Mouse (Mus musculus) hindbrain, embryonic 14.5 days (tissue): ENCODE data around the gene Nova2. TPM values are rescaled to one million over a fixed set of nuclear protein-coding genes. Genes with fewer than 3 reads are reported as not detected.

Source experiments
- ATAC-seq: fragments of 200-750 bp; cut with Nextera tagmentation; 2 replicates; pipeline ENCODE4 v1.8.0; 2017; ENCODE audit warnings: moderate number of reproducible peaks, mild to moderate bottlenecking, moderate TSS enrichment, moderate library complexity; ENCODE audit not compliant: low FRiP score
- DNase-seq: peaks from one replicate; pipeline ENCODE4 v3.0.0-alpha.2; 2015; ENCODE audit warnings: low spot score
- H3K27ac ChIP-seq: fragments of 300-500 bp; sonication (generic); 2 replicates; pipeline ENCODE4 v1.5.1; 2014; ENCODE audit warnings: mild to moderate bottlenecking, moderate library complexity
- H3K27me3 ChIP-seq: fragments of 300-500 bp; sonication (generic); 2 replicates; pipeline ENCODE4 v1.6.1; 2014; ENCODE audit warnings: mild to moderate bottlenecking, low read length, mixed read lengths; ENCODE audit not compliant: control insufficient read depth, insufficient read depth
- H3K36me3 ChIP-seq: fragments of 300-500 bp; sonication (generic); replicated peaks from 2 replicates; pipeline ENCODE4 v1.6.1; 2014; ENCODE audit not compliant: control insufficient read depth, insufficient read depth
- H3K4me1 ChIP-seq: fragments of 300-500 bp; sonication (generic); replicated peaks from 2 replicates; pipeline ENCODE4 v1.6.1; 2014; ENCODE audit warnings: antibody characterized with exemption, low read length, mixed read lengths; ENCODE audit not compliant: control insufficient read depth, insufficient read depth
- H3K4me2 ChIP-seq: fragments of 300-500 bp; sonication (generic); replicated peaks from 2 replicates; pipeline ENCODE4 v1.6.1; 2014; ENCODE audit warnings: mild to moderate bottlenecking, moderate library complexity
- H3K4me3 ChIP-seq: fragments of 300-500 bp; sonication (generic); replicated peaks from 2 replicates; pipeline ENCODE4 v1.5.1; 2014; ENCODE audit warnings: mild to moderate bottlenecking, low read length
- H3K9ac ChIP-seq: fragments of 300-500 bp; sonication (generic); 2 replicates; pipeline ENCODE4 v1.6.1; 2014
- H3K9me3 ChIP-seq: fragments of 300-500 bp; sonication (generic); 2 replicates; pipeline ENCODE4 v1.6.1; 2016; ENCODE audit warnings: low read length; ENCODE audit not compliant: control insufficient read depth
- WGBS: fragments of 180-500 bp; shearing (Covaris S2); extraction: QIAGEN DNeasy Blood & Tissue Kit; methylation state at CpG from one replicate; pipeline ENCODE4 v1.1.7; 2014; 5-methylcytosine and 5-hydroxymethylcytosine counted together
- polyA plus RNA-seq: library from polyadenylated mRNA; unstranded; fragments of >200 nt; fragmentation: Nextera tagmentation; extraction: Ambion mirVana; gene quantifications from 2 replicates; pipeline ENCODE4 v1.2.1, GENCODE M21; 2014

The Nova2 gene
- polyA plus RNA-seq, 1 experiment from 2014 or later: 15.4 TPM

DNA sequence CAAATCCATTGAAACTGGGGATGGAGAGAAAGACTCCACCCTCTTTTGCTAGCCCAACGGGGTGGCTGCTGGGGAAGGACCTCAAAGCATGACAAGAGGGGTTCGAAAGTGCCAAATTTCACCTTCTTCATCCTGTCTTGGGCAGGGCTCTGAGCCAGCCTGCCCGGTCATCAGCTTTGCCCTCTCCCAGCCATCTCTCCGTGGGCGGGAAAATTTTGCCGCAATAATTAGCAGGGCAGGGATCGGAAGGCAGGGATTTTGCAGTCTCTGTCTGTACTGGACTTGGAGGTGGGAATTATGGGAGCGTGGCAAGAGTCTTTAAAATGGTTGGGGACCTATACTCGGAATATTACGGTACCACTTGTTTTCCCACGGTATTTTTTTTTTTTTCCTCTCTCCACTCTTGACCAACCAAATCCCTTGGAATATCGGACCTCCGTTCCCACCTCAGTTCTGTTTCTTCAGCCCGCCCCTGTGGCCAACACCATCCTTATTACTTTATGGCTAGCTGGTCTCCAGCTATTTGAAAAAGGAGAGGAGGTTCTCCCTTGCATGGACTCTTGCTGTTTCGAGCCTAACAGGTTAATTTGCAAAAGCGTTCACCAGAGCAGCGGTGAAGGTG, 36.6 kb downstream of the Nova2 start:
- H3K9ac ChIP-seq: peak overlapping the region; percentile 42
- peaks cover 23% of the 10 kb centered on the region; the same call in 1 of the 2 replicates for H3K36me3 ChIP-seq
- peak overlapping the region; percentile 46 for H3K4me2 ChIP-seq
- no peak for DNase-seq
- no peaks in the 10 kb centered on the region for H3K9me3 ChIP-seq
- H3K27ac ChIP-seq: no peak overlapping the region
- 3% methylated on average over 17 of the region's 17 CpGs for WGBS
- no peak overlapping the region; the same call in 1 of the 2 replicates for H3K4me3 ChIP-seq
- H3K27me3 ChIP-seq: no peaks in the 10 kb centered on the region
- peaks cover 35% of the 10 kb centered on the region for H3K4me1 ChIP-seq
- ATAC-seq: no peak

DNA sequence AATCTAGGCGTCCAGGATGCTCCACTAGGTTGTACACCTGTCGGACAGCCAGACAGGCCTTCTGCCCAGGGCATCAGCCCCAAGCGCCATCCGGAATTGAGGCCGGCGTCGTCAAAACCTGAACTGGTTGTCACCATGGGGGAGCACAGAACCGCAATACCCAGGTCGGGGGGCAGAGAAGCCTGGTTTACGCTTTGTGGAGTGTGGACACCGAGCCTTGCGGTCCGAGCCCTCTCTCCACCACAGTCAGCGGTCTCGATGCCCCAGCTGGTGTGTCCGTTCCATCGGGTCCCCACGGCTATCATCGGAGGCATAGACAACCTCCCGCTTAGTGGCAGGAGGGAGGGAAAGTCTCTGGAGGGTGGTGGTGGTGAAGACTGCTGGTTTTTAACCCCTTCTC, 37.1 kb downstream of the Nova2 start:
- 1% methylated on average over 20 of the region's 20 CpGs for WGBS
- H3K9ac ChIP-seq: peak overlapping the region; percentile 42
- H3K27ac ChIP-seq: no peak overlapping the region

DNA sequence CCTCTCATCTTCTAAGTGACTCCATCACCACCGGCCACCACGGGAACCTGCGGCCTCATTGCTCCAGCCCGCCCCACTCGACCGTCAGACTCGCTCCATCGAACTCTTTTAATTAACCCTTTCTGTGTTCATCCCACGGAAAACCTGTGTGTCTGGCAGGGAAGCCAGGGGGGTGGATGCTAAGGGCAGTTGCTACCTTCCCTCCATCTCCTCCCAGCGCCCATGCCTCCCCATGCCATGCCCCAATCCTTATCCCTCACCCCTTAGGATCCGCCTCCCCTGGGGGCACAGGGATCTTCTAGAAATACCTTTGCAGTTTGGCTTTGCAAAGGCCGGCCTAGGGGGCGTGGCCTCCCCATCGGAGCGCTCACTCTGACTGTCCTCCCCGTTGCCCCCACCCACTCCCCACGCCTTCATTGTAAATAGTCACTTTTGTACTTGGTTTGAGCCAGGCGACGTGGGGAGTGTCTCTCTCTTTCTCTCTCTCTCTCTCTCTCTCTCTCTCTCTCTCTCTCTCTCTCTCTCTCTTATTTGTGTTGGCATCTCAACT, 37.7 kb downstream of the Nova2 start:
- no peaks in the 10 kb centered on the region for H3K27me3 ChIP-seq
- WGBS: 4% methylated on average over 19 of the region's 19 CpGs
- H3K4me1 ChIP-seq: peaks cover 30% of the 10 kb centered on the region
- peak overlapping the region; percentile 46 for H3K4me2 ChIP-seq
- no peaks in the 10 kb centered on the region for H3K9me3 ChIP-seq
- H3K4me3 ChIP-seq: no peak overlapping the region
- ATAC-seq (no peak), DNase-seq (no peak)
- peaks cover 12% of the 10 kb centered on the region; the same call in 1 of the 2 replicates for H3K36me3 ChIP-seq
- H3K9ac ChIP-seq: no peak overlapping the region
- H3K27ac ChIP-seq: no peak overlapping the region

More for the DNA sequence above, 37.1 kb downstream of the Nova2 start:
- Histone ChIP-seq H3K36me3 (peaks cover 18% of the 10 kb centered on the region; the same call in 1 of the 2 replicates), H3K27me3 (no peaks in the 10 kb centered on the region), H3K4me1 (peaks cover 30% of the 10 kb centered on the region), H3K9me3 (no peaks in the 10 kb centered on the region), H3K4me3 (no peak overlapping the region; the same call in 1 of the 2 replicates), H3K4me2 (peak overlapping the region; percentile 46)
- ATAC-seq (no peak), DNase-seq (no peak)

DNA sequence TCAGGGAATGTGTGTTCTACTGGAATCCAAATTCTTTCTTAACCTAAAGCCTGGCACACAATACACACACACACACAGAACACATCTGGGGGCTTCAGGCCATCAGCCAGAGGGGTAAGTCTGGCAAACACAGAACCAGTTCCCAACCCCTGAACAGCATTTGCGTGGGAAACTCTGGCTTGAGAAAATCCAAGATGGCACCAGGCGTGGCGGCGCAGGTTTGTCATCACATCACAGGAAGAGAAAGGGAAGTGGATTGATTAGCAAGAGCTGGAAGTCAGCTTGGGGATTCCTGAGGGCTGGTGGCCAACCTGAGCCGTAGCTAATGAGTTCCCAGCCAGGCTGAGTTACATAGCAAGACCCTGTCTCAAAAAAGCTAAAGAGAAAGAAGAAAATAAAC, 39.6 kb downstream of the Nova2 start:
- DNase-seq (no peak), ATAC-seq (no peak)
- H3K9me3 ChIP-seq: no peaks in the 10 kb centered on the region
- no peaks in the 10 kb centered on the region for H3K36me3 ChIP-seq
- H3K4me1 ChIP-seq: peaks cover 26% of the 10 kb centered on the region
- H3K27me3 ChIP-seq: no peaks in the 10 kb centered on the region
- H3K4me3 ChIP-seq: no peak overlapping the region
- H3K27ac ChIP-seq: no peak overlapping the region
- no peak overlapping the region for H3K4me2 ChIP-seq
- 82% methylated on average over 5 of the region's 5 CpGs for WGBS
- no peak overlapping the region for H3K9ac ChIP-seq

DNA sequence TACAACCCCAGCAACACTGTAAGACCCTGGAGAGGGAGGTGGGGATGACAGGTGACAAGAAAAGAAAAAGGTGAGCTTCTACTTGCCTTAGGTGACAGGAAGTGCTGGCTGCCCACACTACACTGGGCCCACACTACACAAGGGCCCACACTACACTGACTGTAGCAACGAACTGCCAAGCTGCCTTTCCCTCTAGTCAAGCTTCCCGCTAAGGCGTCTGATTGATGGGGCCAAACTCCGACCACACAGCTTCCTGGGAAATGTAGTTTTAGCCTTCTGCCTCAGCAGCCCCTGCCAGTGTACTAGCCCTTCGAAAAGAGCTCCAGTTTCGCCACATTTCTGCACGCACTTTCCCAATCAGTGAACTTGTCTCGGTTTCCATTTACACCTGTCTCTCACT, 41.9 kb downstream of the Nova2 start:
- Histone ChIP-seq H3K36me3 (no peaks in the 10 kb centered on the region), H3K27me3 (no peaks in the 10 kb centered on the region), H3K9me3 (no peaks in the 10 kb centered on the region), H3K4me1 (peaks cover 14% of the 10 kb centered on the region), H3K27ac (0 out of 2 replicates have a peak overlapping the region, but pooled peaks have one; percentile 45), H3K4me2 (no peak overlapping the region), H3K4me3 (no peak overlapping the region), H3K9ac (no peak overlapping the region)
- DNase-seq: peak; percentile 68
- 11% methylated on average over 8 of the region's 8 CpGs for whole genome bisulfite sequencing
- ATAC-seq: peak; percentile 44

DNA sequence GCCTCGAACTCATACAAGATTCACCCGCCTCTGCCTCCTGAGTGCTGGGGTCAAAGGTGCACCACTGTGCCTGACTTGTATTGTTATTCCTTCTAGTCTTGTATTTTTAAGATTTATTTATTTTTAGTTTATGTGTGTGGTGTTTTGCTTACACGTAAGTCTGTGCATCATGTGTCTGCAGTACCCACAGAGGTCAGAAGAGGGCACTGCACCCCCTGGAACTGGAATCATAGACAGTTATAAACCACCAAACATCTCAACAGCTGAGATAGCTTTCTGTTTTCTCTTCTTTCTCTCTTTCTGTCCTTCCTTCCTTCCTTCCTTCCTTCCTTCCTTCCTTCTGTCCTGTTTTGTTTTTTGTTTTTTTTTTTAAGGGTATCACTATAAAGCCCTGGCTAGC, 45.3 kb downstream of the Nova2 start:
- 87% methylated on average over 3 of the region's 3 CpGs for WGBS
- no peak for DNase-seq
- no peaks in the 10 kb centered on the region for H3K9me3 ChIP-seq

DNA sequence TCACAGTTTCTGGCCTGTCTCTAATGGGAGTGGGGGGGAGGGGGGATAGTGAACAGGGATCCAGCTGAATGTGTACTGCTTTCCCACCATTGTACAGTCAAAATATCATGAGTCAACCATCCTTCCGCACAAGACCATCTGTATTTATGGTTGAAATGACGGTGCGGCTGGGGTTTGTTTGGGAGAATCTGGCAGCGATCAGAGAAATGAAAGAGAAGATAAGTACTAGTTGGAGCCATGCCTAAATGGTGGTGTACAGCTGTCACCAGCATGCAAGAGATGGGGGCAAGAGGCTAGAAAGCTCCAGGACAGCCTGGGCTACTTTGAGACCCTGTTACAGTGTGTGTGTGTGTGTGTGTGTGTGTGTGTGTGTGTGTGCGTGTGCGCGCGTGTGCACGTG, 52.7 kb downstream of the Nova2 start:
- no peaks in the 10 kb centered on the region for H3K4me1 ChIP-seq
- no peak overlapping the region for H3K27ac ChIP-seq
- H3K36me3 ChIP-seq: no peaks in the 10 kb centered on the region
- H3K4me3 ChIP-seq: no peak overlapping the region
- H3K9ac ChIP-seq: no peak overlapping the region
- H3K9me3 ChIP-seq: no peaks in the 10 kb centered on the region
- H3K27me3 ChIP-seq: no peaks in the 10 kb centered on the region
- no peak overlapping the region for H3K4me2 ChIP-seq
- 92% methylated on average over 9 of the region's 9 CpGs for whole genome bisulfite sequencing
- DNase-seq (no peak), ATAC-seq (no peak)

More for the DNA sequence above, 45.3 kb downstream of the Nova2 start:
- no peaks in the 10 kb centered on the region for H3K4me1 ChIP-seq
- no peak overlapping the region for H3K4me3 ChIP-seq
- no peaks in the 10 kb centered on the region for H3K36me3 ChIP-seq
- no peaks in the 10 kb centered on the region for H3K27me3 ChIP-seq
- H3K4me2 ChIP-seq: no peak overlapping the region
- no peak overlapping the region for H3K9ac ChIP-seq
- ATAC-seq: no peak
- H3K27ac ChIP-seq: no peak overlapping the region

DNA sequence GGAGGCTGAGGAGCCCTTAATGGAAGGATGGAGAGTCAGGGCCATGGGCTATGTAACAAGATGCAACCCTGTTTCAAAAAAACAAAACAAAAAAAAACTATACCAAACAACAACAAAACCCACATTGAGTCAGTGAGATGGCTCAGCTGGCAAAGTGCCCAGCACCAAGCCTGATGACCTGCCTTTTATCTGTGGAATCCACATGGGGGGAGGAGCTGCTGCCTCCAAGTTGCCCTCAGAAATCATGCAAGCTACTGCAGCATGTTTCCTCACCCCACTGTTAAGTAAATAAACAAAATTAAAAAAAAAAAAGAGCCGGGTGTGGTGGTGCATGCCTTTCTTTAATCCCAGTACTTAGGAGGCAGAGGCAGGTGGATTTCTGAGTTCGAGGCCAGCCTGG, 60.8 kb downstream of the Nova2 start:
- H3K9me3 ChIP-seq: no peaks in the 10 kb centered on the region
- H3K36me3 ChIP-seq: no peaks in the 10 kb centered on the region
- 85% methylated on average over 2 of the region's 2 CpGs for WGBS
- DNase-seq (no peak), ATAC-seq (no peak)
- no peak overlapping the region for H3K4me3 ChIP-seq
- H3K4me1 ChIP-seq: peaks cover 7% of the 10 kb centered on the region
- no peak overlapping the region for H3K27ac ChIP-seq
- no peak overlapping the region for H3K4me2 ChIP-seq
- no peak overlapping the region for H3K9ac ChIP-seq
- H3K27me3 ChIP-seq: no peaks in the 10 kb centered on the region

DNA sequence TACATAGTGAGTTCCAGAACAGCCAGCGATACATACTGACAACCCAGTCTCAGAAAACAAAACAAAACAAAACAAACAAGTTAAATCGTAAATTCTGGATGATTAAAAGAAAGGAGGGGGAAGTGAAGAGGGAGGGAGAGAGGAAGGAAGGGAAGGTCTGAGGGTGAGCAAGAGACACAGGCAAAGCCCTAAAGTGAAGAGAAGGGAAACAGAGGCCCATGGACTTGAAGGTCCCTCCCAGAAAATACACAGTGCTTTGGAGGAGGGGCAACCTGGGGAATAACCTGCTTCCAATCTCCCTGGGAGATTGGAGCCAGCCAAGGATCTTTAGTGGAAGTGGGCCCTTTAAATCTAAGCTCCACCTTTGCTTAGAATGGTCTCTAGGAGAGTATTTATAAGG, 61.4 kb downstream of the Nova2 start, which contains the start of gene Nanos2:
TSS of gene Nanos2 (plus strand) at position 301 of the 400 bp plus-strand sequence.
- DNase-seq: no peak
- Histone ChIP-seq H3K4me3 (no peak within 1 kb of the TSS), H3K9ac (no peak within 1 kb of the TSS), H3K4me2 (no peak within 1 kb of the TSS), H3K27me3 (no peaks in the 10 kb centered on the region), H3K9me3 (no peaks in the 10 kb centered on the region), H3K4me1 (peaks cover 7% of the 10 kb centered on the region), H3K36me3 (no peaks in the 10 kb centered on the region), H3K27ac (no peak within 1 kb of the TSS)
- WGBS: 74% methylated on average over 2 of the region's 2 CpGs
- ATAC-seq: no peak
